Mouse (Mus musculus): Measurements from ENCODE around the gene Rsad2. TPM values are rescaled to one million over a fixed set of nuclear protein-coding genes. Genes with fewer than 3 reads are reported as not detected.

Gene Rsad2
- polyA plus RNA-seq, 1 experiment from 2014 or later: 0.54 TPM

- 80% methylated on average over 2 of the region's 2 CpGs for WGBS
Measured at GRCm38 (mm10) chr12:26398597-26398996, 57.7 kb downstream of the Rsad2 start.

GRCm38 (mm10) chr12:26394485-26395470 is 61.5 kb downstream of the Rsad2 start:
- no peak overlapping the region for H3K4me3 ChIP-seq (ENCODE audit: low read depth, low read length)
- no peak overlapping the region for H3K9ac ChIP-seq (ENCODE audit: low read depth, low read length)
- ATAC-seq: peak; percentile 58
- H3K4me2 ChIP-seq (ENCODE audit: low read length): no peak overlapping the region
- peaks cover 10% of the 10 kb centered on the region for H3K4me1 ChIP-seq (ENCODE audit: control insufficient read depth, insufficient read depth, low read length)
- 57% methylated on average over 13 of the region's 13 CpGs for WGBS
- no peaks in the 10 kb centered on the region for H3K9me3 ChIP-seq (replicated peaks; ENCODE audit: control insufficient read depth, low read length, poor library complexity, severe bottlenecking)
- H3K27ac ChIP-seq (ENCODE audit: low read length): peak overlapping the region; percentile 51
- H3K36me3 ChIP-seq (ENCODE audit: control insufficient read depth, insufficient read depth, low read length): no peaks in the 10 kb centered on the region
- H3K27me3 ChIP-seq (ENCODE audit: control insufficient read depth, insufficient read depth, low read depth, low read length): no peaks in the 10 kb centered on the region

More at GRCm38 (mm10) chr12:26398597-26398996, 57.7 kb downstream of the Rsad2 start:
- H3K27me3 ChIP-seq (ENCODE audit: control insufficient read depth, insufficient read depth, low read depth, low read length): no peaks in the 10 kb centered on the region
- H3K4me1 ChIP-seq (ENCODE audit: control insufficient read depth, insufficient read depth, low read length): peaks cover 10% of the 10 kb centered on the region
- H3K4me2 ChIP-seq (ENCODE audit: low read length): no peak overlapping the region
- no peak overlapping the region for H3K4me3 ChIP-seq (ENCODE audit: low read depth, low read length)
- no peak overlapping the region for H3K27ac ChIP-seq (ENCODE audit: low read length)
- H3K9ac ChIP-seq (ENCODE audit: low read depth, low read length): no peak overlapping the region
- ATAC-seq: no peak
- no peaks in the 10 kb centered on the region for H3K9me3 ChIP-seq (replicated peaks; ENCODE audit: control insufficient read depth, low read length, poor library complexity, severe bottlenecking)
- H3K36me3 ChIP-seq (ENCODE audit: control insufficient read depth, insufficient read depth, low read length): peaks cover 3% of the 10 kb centered on the region; the same call in 1 of the 2 replicates

DNA sequence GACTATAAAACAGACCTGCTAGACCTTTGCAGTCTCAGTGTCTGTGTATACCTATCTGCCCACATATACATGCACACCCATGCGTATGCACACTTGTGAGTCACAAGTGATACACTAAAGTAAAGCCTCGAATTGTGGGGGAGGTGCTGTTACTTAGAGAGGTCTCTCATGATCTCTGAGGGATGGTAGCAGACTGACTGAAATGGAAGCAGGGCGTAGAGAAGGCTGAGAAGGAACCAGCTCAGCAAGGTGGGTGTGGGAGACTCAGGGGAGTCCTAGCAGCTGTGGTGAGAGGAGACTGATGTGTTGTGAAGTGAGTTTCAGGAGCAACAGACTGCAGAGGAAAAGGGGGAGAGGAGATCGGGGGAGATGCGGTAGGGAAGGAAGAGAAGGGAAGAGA is 63.0 kb downstream of the Rsad2 start:
- 96% methylated on average over 5 of the region's 5 CpGs for WGBS
- H3K9ac ChIP-seq (ENCODE audit: low read depth, low read length): no peak overlapping the region
- H3K4me1 ChIP-seq (ENCODE audit: control insufficient read depth, insufficient read depth, low read length): peaks cover 10% of the 10 kb centered on the region
- H3K27ac ChIP-seq (ENCODE audit: low read length): no peak overlapping the region
- no peak overlapping the region for H3K4me2 ChIP-seq (ENCODE audit: low read length)
- peaks cover 7% of the 10 kb centered on the region for H3K36me3 ChIP-seq (ENCODE audit: control insufficient read depth, insufficient read depth, low read length)
- no peaks in the 10 kb centered on the region for H3K27me3 ChIP-seq (ENCODE audit: control insufficient read depth, insufficient read depth, low read depth, low read length)
- no peak overlapping the region for H3K4me3 ChIP-seq (ENCODE audit: low read depth, low read length)
- no peaks in the 10 kb centered on the region for H3K9me3 ChIP-seq (replicated peaks; ENCODE audit: control insufficient read depth, low read length, poor library complexity, severe bottlenecking)
- ATAC-seq: no peak

Small RNA genes within 50 kb of the gene (microRNA-seq; reads per million reads assigned to microRNA genes)
- 4.1 reads per million, percentile 20 among the genes with 10 or more reads in this experiment for gene Mir6538

Other genes starting within 250 kb of the Rsad2 start
- 25.7 and 28.1 TPM in 2 replicates for gene Rnf144a, start 41.2 kb downstream of the Rsad2 start, polyA plus RNA-seq (2015; fragmentation: Nextera tagmentation; extraction: Ambion mirVana)
- gene Cmpk2, start 12.8 kb upstream of the Rsad2 start, polyA plus RNA-seq (2015; fragmentation: Nextera tagmentation; extraction: Ambion mirVana): 18.8 and 25.1 TPM in 2 replicates